Mouse (Mus musculus): ENCODE measurements around the gene Ahcyl2. TPM values are rescaled to one million over a fixed set of nuclear protein-coding genes. Genes with fewer than 3 reads are reported as not detected.

Gene Ahcyl2
- polyA plus RNA-seq, 1 experiment from 2014 or later, result 28.9 TPM

GRCm38 (mm10) chr6:29868341-29868895 lies 100.6 kb downstream of the Ahcyl2 start:
- no peak for ATAC-seq (ENCODE audit: low read depth)
- H3K9ac ChIP-seq (replicated peaks; ENCODE audit: low read depth, low read length), result no peak overlapping the region
- 86% methylated on average over 2 of the region's 2 CpGs for WGBS
- no peak overlapping the region for H3K27ac ChIP-seq (ENCODE audit: low read depth, low read length)
- no peaks in the 10 kb centered on the region for H3K36me3 ChIP-seq (ENCODE audit: control insufficient read depth, insufficient read depth, low read length)
- no peak overlapping the region for H3K4me3 ChIP-seq (ENCODE audit: low read depth, low read length)
- H3K4me2 ChIP-seq (ENCODE audit: low read depth, low read length), result no peak overlapping the region
- no peaks in the 10 kb centered on the region for H3K27me3 ChIP-seq (ENCODE audit: control insufficient read depth, insufficient read depth, low read length)
- no peaks in the 10 kb centered on the region for H3K9me3 ChIP-seq (ENCODE audit: control insufficient read depth, low read length)
- H3K4me1 ChIP-seq (ENCODE audit: control insufficient read depth, insufficient read depth, low read length), result no peaks in the 10 kb centered on the region

- Histone ChIP-seq H3K27me3 (ENCODE audit: control insufficient read depth, insufficient read depth, low read length) (no peaks in the 10 kb centered on the region), H3K36me3 (ENCODE audit: control insufficient read depth, insufficient read depth, low read length) (no peaks in the 10 kb centered on the region), H3K9ac (replicated peaks; ENCODE audit: low read depth, low read length) (no peak overlapping the region), H3K4me3 (ENCODE audit: low read depth, low read length) (no peak overlapping the region), H3K9me3 (ENCODE audit: control insufficient read depth, low read length) (no peaks in the 10 kb centered on the region), H3K27ac (ENCODE audit: low read depth, low read length) (no peak overlapping the region), H3K4me2 (ENCODE audit: low read depth, low read length) (no peak overlapping the region), H3K4me1 (ENCODE audit: control insufficient read depth, insufficient read depth, low read length) (no peaks in the 10 kb centered on the region)
- WGBS, result 82% methylated on average over 2 of the region's 2 CpGs
- no peak for ATAC-seq (ENCODE audit: low read depth)
Measured at GRCm38 (mm10) chr6:29873654-29874053, 105.8 kb downstream of the Ahcyl2 start.

- no peaks in the 10 kb centered on the region for H3K27me3 ChIP-seq (ENCODE audit: control insufficient read depth, insufficient read depth, low read length)
- H3K9me3 ChIP-seq (ENCODE audit: control insufficient read depth, low read length), result no peaks in the 10 kb centered on the region
- no peak for ATAC-seq (ENCODE audit: low read depth)
- WGBS, result 86% methylated on average over 5 of the region's 5 CpGs
- no peaks in the 10 kb centered on the region for H3K4me1 ChIP-seq (ENCODE audit: control insufficient read depth, insufficient read depth, low read length)
- H3K27ac ChIP-seq (ENCODE audit: low read depth, low read length), result no peak overlapping the region
- no peaks in the 10 kb centered on the region for H3K36me3 ChIP-seq (ENCODE audit: control insufficient read depth, insufficient read depth, low read length)
- H3K9ac ChIP-seq (replicated peaks; ENCODE audit: low read depth, low read length), result no peak overlapping the region
- H3K4me2 ChIP-seq (ENCODE audit: low read depth, low read length), result no peak overlapping the region
- H3K4me3 ChIP-seq (ENCODE audit: low read depth, low read length), result no peak overlapping the region
Measured at GRCm38 (mm10) chr6:29875576-29875975, 107.8 kb downstream of the Ahcyl2 start.

DNA sequence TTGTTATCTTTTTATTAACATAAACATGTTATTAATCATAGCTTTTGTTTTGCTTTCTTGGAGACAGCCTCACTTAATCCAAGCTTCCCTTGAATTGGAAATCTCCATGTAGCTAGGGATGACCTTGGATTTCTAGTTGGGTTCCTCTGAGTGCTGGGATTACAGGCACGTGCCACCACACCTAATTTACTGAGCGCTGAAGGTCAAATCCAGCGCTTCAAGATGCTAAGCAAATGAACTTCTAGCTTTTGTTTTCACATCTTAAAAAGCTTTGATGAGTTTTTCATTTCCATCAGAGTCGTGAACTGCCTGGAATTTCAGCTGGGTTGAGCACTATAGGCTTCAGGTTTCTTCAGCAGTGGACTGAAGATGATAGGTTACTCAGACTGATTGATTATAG lies 109.0 kb downstream of the Ahcyl2 start:
- no peaks in the 10 kb centered on the region for H3K36me3 ChIP-seq (ENCODE audit: control insufficient read depth, insufficient read depth, low read length)
- H3K27ac ChIP-seq (ENCODE audit: low read depth, low read length), result no peak overlapping the region
- no peaks in the 10 kb centered on the region for H3K4me1 ChIP-seq (ENCODE audit: control insufficient read depth, insufficient read depth, low read length)
- no peaks in the 10 kb centered on the region for H3K9me3 ChIP-seq (ENCODE audit: control insufficient read depth, low read length)
- H3K9ac ChIP-seq (replicated peaks; ENCODE audit: low read depth, low read length), result no peak overlapping the region
- H3K4me2 ChIP-seq (ENCODE audit: low read depth, low read length), result no peak overlapping the region
- H3K4me3 ChIP-seq (ENCODE audit: low read depth, low read length), result no peak overlapping the region
- no peak for ATAC-seq (ENCODE audit: low read depth)
- 85% methylated on average over 4 of the region's 4 CpGs for WGBS
- no peaks in the 10 kb centered on the region for H3K27me3 ChIP-seq (ENCODE audit: control insufficient read depth, insufficient read depth, low read length)

- Histone ChIP-seq H3K4me2 (ENCODE audit: low read depth, low read length) (no peak overlapping the region), H3K4me3 (ENCODE audit: low read depth, low read length) (no peak overlapping the region), H3K4me1 (ENCODE audit: control insufficient read depth, insufficient read depth, low read length) (no peaks in the 10 kb centered on the region), H3K27me3 (ENCODE audit: control insufficient read depth, insufficient read depth, low read length) (no peaks in the 10 kb centered on the region), H3K27ac (ENCODE audit: low read depth, low read length) (no peak overlapping the region), H3K9me3 (ENCODE audit: control insufficient read depth, low read length) (no peaks in the 10 kb centered on the region), H3K9ac (replicated peaks; ENCODE audit: low read depth, low read length) (no peak overlapping the region), H3K36me3 (ENCODE audit: control insufficient read depth, insufficient read depth, low read length) (no peaks in the 10 kb centered on the region)
- no peak for ATAC-seq (ENCODE audit: low read depth)
Measured at GRCm38 (mm10) chr6:29879579-29879978, 111.8 kb downstream of the Ahcyl2 start.

GRCm38 (mm10) chr6:29880796-29881195 lies 113.0 kb downstream of the Ahcyl2 start:
- H3K27me3 ChIP-seq (ENCODE audit: control insufficient read depth, insufficient read depth, low read length), result no peaks in the 10 kb centered on the region
- H3K4me3 ChIP-seq (ENCODE audit: low read depth, low read length), result no peak overlapping the region
- 94% methylated on average over 3 of the region's 3 CpGs for WGBS
- no peak overlapping the region for H3K4me2 ChIP-seq (ENCODE audit: low read depth, low read length)
- H3K36me3 ChIP-seq (ENCODE audit: control insufficient read depth, insufficient read depth, low read length), result no peaks in the 10 kb centered on the region
- no peaks in the 10 kb centered on the region for H3K4me1 ChIP-seq (ENCODE audit: control insufficient read depth, insufficient read depth, low read length)
- no peak overlapping the region for H3K27ac ChIP-seq (ENCODE audit: low read depth, low read length)
- ATAC-seq (ENCODE audit: low read depth), result no peak
- no peak overlapping the region for H3K9ac ChIP-seq (replicated peaks; ENCODE audit: low read depth, low read length)
- H3K9me3 ChIP-seq (ENCODE audit: control insufficient read depth, low read length), result no peaks in the 10 kb centered on the region

DNA sequence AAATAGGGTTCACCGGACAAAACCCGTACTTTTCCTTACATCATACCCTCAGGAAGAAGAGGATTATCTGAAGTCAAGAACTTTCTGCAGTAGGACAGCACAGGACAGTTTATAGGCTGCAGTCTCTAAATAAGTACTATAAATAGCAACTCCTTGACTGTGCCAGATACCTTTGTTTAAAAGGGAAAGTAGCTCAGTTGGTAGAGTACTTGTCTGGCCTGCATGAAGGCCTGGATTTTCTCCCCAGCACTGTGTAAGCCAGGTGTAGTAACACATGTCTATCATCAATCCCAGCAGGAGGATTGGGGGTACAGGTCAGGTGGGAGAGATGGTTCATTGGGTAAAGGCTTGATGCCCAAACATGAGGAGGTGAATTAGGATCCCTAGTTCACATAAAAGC lies 114.1 kb downstream of the Ahcyl2 start:
- no peak for ATAC-seq (ENCODE audit: low read depth)
- H3K4me3 ChIP-seq (ENCODE audit: low read depth, low read length), result no peak overlapping the region
- H3K9me3 ChIP-seq (ENCODE audit: control insufficient read depth, low read length), result no peaks in the 10 kb centered on the region
- 93% methylated on average over 2 of the region's 2 CpGs for WGBS
- H3K4me1 ChIP-seq (ENCODE audit: control insufficient read depth, insufficient read depth, low read length), result no peaks in the 10 kb centered on the region
- H3K27me3 ChIP-seq (ENCODE audit: control insufficient read depth, insufficient read depth, low read length), result no peaks in the 10 kb centered on the region
- no peak overlapping the region for H3K27ac ChIP-seq (ENCODE audit: low read depth, low read length)
- no peaks in the 10 kb centered on the region for H3K36me3 ChIP-seq (ENCODE audit: control insufficient read depth, insufficient read depth, low read length)
- no peak overlapping the region for H3K4me2 ChIP-seq (ENCODE audit: low read depth, low read length)
- no peak overlapping the region for H3K9ac ChIP-seq (replicated peaks; ENCODE audit: low read depth, low read length)

GRCm38 (mm10) chr6:29882870-29883269 lies 115.1 kb downstream of the Ahcyl2 start:
- Histone ChIP-seq H3K27me3 (ENCODE audit: control insufficient read depth, insufficient read depth, low read length) (no peaks in the 10 kb centered on the region), H3K4me3 (ENCODE audit: low read depth, low read length) (no peak overlapping the region), H3K27ac (ENCODE audit: low read depth, low read length) (no peak overlapping the region), H3K4me2 (ENCODE audit: low read depth, low read length) (no peak overlapping the region), H3K9ac (replicated peaks; ENCODE audit: low read depth, low read length) (no peak overlapping the region), H3K36me3 (ENCODE audit: control insufficient read depth, insufficient read depth, low read length) (no peaks in the 10 kb centered on the region), H3K4me1 (ENCODE audit: control insufficient read depth, insufficient read depth, low read length) (no peaks in the 10 kb centered on the region), H3K9me3 (ENCODE audit: control insufficient read depth, low read length) (no peaks in the 10 kb centered on the region)
- no peak for ATAC-seq (ENCODE audit: low read depth)
- WGBS, result 75% methylated on average over 6 of the region's 6 CpGs

- WGBS, result 73% methylated on average over 11 of the region's 11 CpGs
- H3K4me2 ChIP-seq (ENCODE audit: low read depth, low read length), result no peak overlapping the region
- H3K4me1 ChIP-seq (ENCODE audit: control insufficient read depth, insufficient read depth, low read length), result no peaks in the 10 kb centered on the region
- ATAC-seq (ENCODE audit: low read depth), result no peak
- no peaks in the 10 kb centered on the region for H3K36me3 ChIP-seq (ENCODE audit: control insufficient read depth, insufficient read depth, low read length)
- H3K27ac ChIP-seq (ENCODE audit: low read depth, low read length), result no peak overlapping the region
- H3K9ac ChIP-seq (replicated peaks; ENCODE audit: low read depth, low read length), result no peak overlapping the region
- H3K9me3 ChIP-seq (ENCODE audit: control insufficient read depth, low read length), result no peaks in the 10 kb centered on the region
- no peaks in the 10 kb centered on the region for H3K27me3 ChIP-seq (ENCODE audit: control insufficient read depth, insufficient read depth, low read length)
- H3K4me3 ChIP-seq (ENCODE audit: low read depth, low read length), result no peak overlapping the region
Measured at GRCm38 (mm10) chr6:29891151-29891550, 123.3 kb downstream of the Ahcyl2 start.

Data from neural tube, embryonic 14.5 days (tissue).